Mouse (Mus musculus) MEL (cell line): ENCODE measurements at regions not wholly inside any gene's neighbourhood (a gene's known extent, or its start where the extent isn't known, plus 50 kb on each side); places are given as distances from the start of the nearest gene placed in this dataset.

Source experiments
- DNase-seq: peaks from one replicate; pipeline ENCODE4 v3.0.0; 2011; ENCODE audit warnings: low read depth, low spot score
- H3K27ac ChIP-seq: 2 replicates; pipeline ENCODE4 v1.5.1; 2012; ENCODE audit warnings: low read depth, mild to moderate bottlenecking, control low read depth, low read length, moderate library complexity; ENCODE audit not compliant: control insufficient read depth
- H3K27me3 ChIP-seq, 2 experiments: fragments of 150-350 bp in 1 of 2; sonication (generic) in 1 of 2; 2 replicates each; pipeline ENCODE4 v1.6.1; 2012; ENCODE audit warnings: low read length in 2 of 2, mild to moderate bottlenecking in 2 of 2, improper control_type of control experiment in 1 of 2, moderate library complexity in 1 of 2; ENCODE audit not compliant: insufficient read depth in 2 of 2, control insufficient read depth in 1 of 2
- H3K36me3 ChIP-seq, 2 experiments: 2 replicates each; pipeline ENCODE4 v1.6.1; 2012 to 2014; ENCODE audit warnings: low read length in 2 of 2, improper control_type of control experiment in 1 of 2, inconsistent platforms in 1 of 2, mild to moderate bottlenecking in 1 of 2; ENCODE audit not compliant: insufficient read depth in 2 of 2, control insufficient read depth in 1 of 2
- H3K4me1 ChIP-seq, 2 experiments: fragments of 150-350 bp in 1 of 2; sonication (generic) in 1 of 2; 2 replicates each; pipeline ENCODE4 v1.6.1; 2012; ENCODE audit warnings: low read length in 2 of 2, improper control_type of control experiment in 1 of 2, mild to moderate bottlenecking in 1 of 2; ENCODE audit not compliant: insufficient read depth in 2 of 2, control insufficient read depth in 1 of 2
- H3K4me3 ChIP-seq, 2 experiments: fragments of 150-350 bp in 1 of 2; sonication (generic) in 1 of 2; 2 replicates each; pipeline ENCODE4 v1.5.1; 2012; ENCODE audit warnings: low read depth in 2 of 2, low read length in 2 of 2, mild to moderate bottlenecking in 2 of 2, moderate library complexity in 2 of 2, control low read depth in 1 of 2, improper control_type of control experiment in 1 of 2; ENCODE audit not compliant: control insufficient read depth in 1 of 2, insufficient read depth in 1 of 2
- H3K79me2 ChIP-seq: 2 replicates; pipeline ENCODE4 v1.6.1; 2012; ENCODE audit warnings: mild to moderate bottlenecking, low read length, moderate library complexity; ENCODE audit not compliant: control insufficient read depth, poor library complexity, insufficient read depth
- H3K9ac ChIP-seq: 2 replicates; pipeline ENCODE4 v1.6.1; 2012; ENCODE audit warnings: low read depth, mild to moderate bottlenecking, control low read depth, low read length, moderate library complexity; ENCODE audit not compliant: control insufficient read depth, poor library complexity, severe bottlenecking
- H3K9me3 ChIP-seq: fragments of 150-350 bp; sonication (generic); replicated peaks from 2 replicates; pipeline ENCODE4 v1.6.1; 2012; ENCODE audit warnings: mild to moderate bottlenecking, low read length, improper control_type of control experiment, moderate library complexity; ENCODE audit not compliant: insufficient read depth
- CHD1 ChIP-seq: IDR thresholded peaks from 2 replicates; pipeline ENCODE4 v1.6.1; 2012; ENCODE audit warnings: low read depth, mild to moderate bottlenecking, inconsistent platforms, low read length, improper control_type of control experiment
- CTCF ChIP-seq, 3 experiments: IDR thresholded peaks in 2 of 3; conservative IDR thresholded peaks in 1 of 3; 2 replicates each; pipeline ENCODE4 v1.5.1; 2011 to 2012; ENCODE audit warnings: low read length in 3 of 3, low read depth in 2 of 3, mild to moderate bottlenecking in 2 of 3, improper control_type of control experiment in 1 of 3, inconsistent platforms in 1 of 3, mixed read lengths in 1 of 3, moderate library complexity in 1 of 3; ENCODE audit not compliant: control insufficient read depth in 1 of 3, insufficient read depth in 1 of 3, poor library complexity in 1 of 3, severe bottlenecking in 1 of 3
- E2F4 ChIP-seq: IDR thresholded peaks from 2 replicates; pipeline ENCODE4 v1.6.1; 2011; ENCODE audit warnings: low read depth, low read length, improper control_type of control experiment, borderline replicate concordance
- ETS1 ChIP-seq: IDR thresholded peaks from 2 replicates; pipeline ENCODE4 v1.6.1; 2012; ENCODE audit warnings: low read depth, mild to moderate bottlenecking, inconsistent platforms, low read length, improper control_type of control experiment, moderate library complexity
- GABPA ChIP-seq: IDR thresholded peaks from 2 replicates; pipeline ENCODE4 v1.6.1; 2012; ENCODE audit warnings: low read depth, mild to moderate bottlenecking, inconsistent platforms, low read length, improper control_type of control experiment, moderate library complexity
- JUND ChIP-seq: IDR thresholded peaks from 2 replicates; pipeline ENCODE4 v1.6.1; 2011; ENCODE audit warnings: low read depth, mild to moderate bottlenecking, improper control_type of control experiment, low read length
- MAFK ChIP-seq: IDR thresholded peaks from 2 replicates; pipeline ENCODE4 v1.6.1; 2011; ENCODE audit warnings: low read depth, mild to moderate bottlenecking, low read length, improper control_type of control experiment, borderline replicate concordance
- MAX ChIP-seq: IDR thresholded peaks from 2 replicates; pipeline ENCODE4 v1.6.1; 2011; ENCODE audit warnings: low read length, improper control_type of control experiment
- MEF2A ChIP-seq: IDR thresholded peaks from 2 replicates; pipeline ENCODE4 v1.6.1; 2014; ENCODE audit warnings: low read depth, mild to moderate bottlenecking, inconsistent platforms, low read length, improper control_type of control experiment; ENCODE audit not compliant: poor library complexity, insufficient replicate concordance, severe bottlenecking; ENCODE audit errors: extremely low read depth
- MXI1 ChIP-seq: IDR thresholded peaks from 2 replicates; pipeline ENCODE4 v1.6.1; 2011; ENCODE audit warnings: mild to moderate bottlenecking, low read depth, low read length, improper control_type of control experiment
- POLR2A ChIP-seq, 2 experiments: IDR thresholded peaks; 2 replicates each; pipeline ENCODE4 v1.6.1; 2011 to 2012; ENCODE audit warnings: low read length in 2 of 2, mild to moderate bottlenecking in 2 of 2, control low read depth in 1 of 2, improper control_type of control experiment in 1 of 2, low read depth in 1 of 2, moderate library complexity in 1 of 2; ENCODE audit not compliant: control insufficient read depth in 1 of 2, insufficient read depth in 1 of 2, poor library complexity in 1 of 2
- POLR2AphosphoS2 ChIP-seq: IDR thresholded peaks from 2 replicates; pipeline ENCODE4 v1.6.1; 2011; ENCODE audit warnings: low read length, improper control_type of control experiment
- RAD21 ChIP-seq: IDR thresholded peaks from 2 replicates; pipeline ENCODE4 v1.6.1; 2011; ENCODE audit warnings: mild to moderate bottlenecking, low read depth, low read length, improper control_type of control experiment
- SIN3A ChIP-seq: IDR thresholded peaks from 2 replicates; pipeline ENCODE4 v1.6.1; 2012; ENCODE audit warnings: low read length, improper control_type of control experiment, inconsistent platforms
- SMC3 ChIP-seq: IDR thresholded peaks from 2 replicates; pipeline ENCODE4 v1.6.1; 2011; ENCODE audit warnings: low read depth, low read length, improper control_type of control experiment
- TAL1 ChIP-seq: IDR thresholded peaks from 2 replicates; pipeline ENCODE4 v1.6.1; 2012; ENCODE audit warnings: mild to moderate bottlenecking, inconsistent platforms, low read length, moderate library complexity, mixed read lengths
- TBP ChIP-seq: IDR thresholded peaks from 2 replicates; pipeline ENCODE4 v1.8.0; 2011; ENCODE audit warnings: low read depth, low read length, improper control_type of control experiment
- USF1 ChIP-seq: IDR thresholded peaks from 2 replicates; pipeline ENCODE4 v1.6.1; 2014; ENCODE audit warnings: low read depth, mild to moderate bottlenecking, inconsistent platforms, low read length, improper control_type of control experiment, moderate library complexity
- ZC3H11A ChIP-seq: IDR thresholded peaks from 2 replicates; pipeline ENCODE4 v1.6.1; 2012; ENCODE audit warnings: low read depth, mild to moderate bottlenecking, inconsistent platforms, low read length, improper control_type of control experiment
- ZMIZ1 ChIP-seq: IDR thresholded peaks from 2 replicates; pipeline ENCODE4 v1.6.1; 2012; ENCODE audit warnings: low read depth, mild to moderate bottlenecking, inconsistent platforms, low read length, improper control_type of control experiment, moderate library complexity
- ZNF384 ChIP-seq: IDR thresholded peaks from 2 replicates; pipeline ENCODE4 v1.6.1; 2012; ENCODE audit warnings: low read depth, mild to moderate bottlenecking, inconsistent platforms, low read length, improper control_type of control experiment

- H3K4me3 ChIP-seq = no peak overlapping the region
- H3K9me3 ChIP-seq = no peaks in the 10 kb centered on the region
- H3K79me2 ChIP-seq = no peaks in the 10 kb centered on the region
- no peak for TF ChIP-seq E2F4
- no peak for TF ChIP-seq POLR2A (IDR thresholded peaks at IDR 0.05; ENCODE audit: control insufficient read depth in 1 of 2, insufficient read depth in 1 of 2, low read depth in 1 of 2, low read length in 2 of 2, poor library complexity in 1 of 2)
- no peak for TF ChIP-seq ZMIZ1
- TF ChIP-seq MEF2A = no peak
- TF ChIP-seq JUND = no peak
- no peak for TF ChIP-seq TAL1
- TF ChIP-seq RAD21 = no peak
- no peak for TF ChIP-seq MXI1
- TF ChIP-seq USF1 = no peak
- TF ChIP-seq GABPA = no peak
- TF ChIP-seq TBP = no peak
- no peak for TF ChIP-seq MAX
- peaks cover 4 to 7% of the 10 kb centered on the region in 2 experiments; a peak in 3 of 4 replicates for H3K27me3 ChIP-seq
- no peaks in the 10 kb centered on the region for H3K36me3 ChIP-seq
- H3K9ac ChIP-seq = no peak overlapping the region
- DNase-seq = no peak
- H3K4me1 ChIP-seq = no peaks in the 10 kb centered on the region
- H3K27ac ChIP-seq = no peak overlapping the region
Measured at GRCm38 (mm10) chr16:30880682-30881081, 200.6 kb downstream of the Xxylt1 start.

DNA sequence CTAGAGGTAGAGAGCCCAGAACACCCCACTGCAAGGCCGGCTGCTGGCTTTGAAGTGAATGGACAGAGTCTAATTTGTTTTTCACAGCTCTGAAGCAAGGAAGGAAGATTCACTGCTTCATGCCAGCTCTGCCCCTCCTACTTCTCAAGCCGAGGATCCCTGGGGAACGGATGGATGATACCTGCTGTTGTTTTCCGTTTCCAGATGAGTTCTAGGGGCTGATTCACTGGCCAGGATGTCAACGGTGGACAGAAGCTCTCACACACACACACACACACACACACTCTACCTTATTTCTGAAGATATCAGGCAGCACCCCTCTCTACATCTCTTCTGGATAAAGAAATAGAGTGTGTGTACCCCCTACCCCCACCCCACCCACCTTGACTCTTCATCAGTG, 200.0 kb downstream of the Xxylt1 start:
- no peak overlapping the region for H3K4me3 ChIP-seq
- H3K79me2 ChIP-seq = no peaks in the 10 kb centered on the region
- no peaks in the 10 kb centered on the region for H3K36me3 ChIP-seq
- TF ChIP-seq SMC3 = no peak
- TF ChIP-seq ZNF384 = no peak
- no peak for TF ChIP-seq POLR2AphosphoS2
- TF ChIP-seq CTCF (IDR thresholded peaks at IDR 0.05 in 2 of 3, conservative IDR thresholded peaks at IDR 0.05 in 1 of 3; ENCODE audit: control insufficient read depth in 1 of 3, insufficient read depth in 1 of 3, low read depth in 2 of 3, low read length in 3 of 3, poor library complexity in 1 of 3, severe bottlenecking in 1 of 3) = no peak
- TF ChIP-seq SIN3A = no peak
- no peak for TF ChIP-seq CHD1
- TF ChIP-seq ZC3H11A = no peak
- TF ChIP-seq ETS1 = no peak
- TF ChIP-seq E2F4 = no peak
- no peak for TF ChIP-seq MAFK
- no peaks in the 10 kb centered on the region for H3K9me3 ChIP-seq
- no peak overlapping the region for H3K27ac ChIP-seq
- peaks cover 4 to 7% of the 10 kb centered on the region in 2 experiments; a peak in 3 of 4 replicates for H3K27me3 ChIP-seq
- no peaks in the 10 kb centered on the region for H3K4me1 ChIP-seq
- DNase-seq = no peak
- no peak overlapping the region for H3K9ac ChIP-seq
